Mouse (Mus musculus) embryonic fibroblast, embryonic 13.5 days (primary cell): Measurements from ENCODE around the gene Syde1.

Source experiments
- CTCF ChIP-seq: IDR thresholded peaks from 2 replicates; pipeline ENCODE4 v1.5.1; 2011; ENCODE audit warnings: mild to moderate bottlenecking, control low read depth, low read length, moderate library complexity, borderline replicate concordance; ENCODE audit not compliant: insufficient read depth
- POLR2A ChIP-seq: IDR thresholded peaks from 2 replicates; pipeline ENCODE4 v1.6.1; 2011; ENCODE audit warnings: low read depth, mild to moderate bottlenecking, control low read depth, low read length, moderate library complexity

DNA sequence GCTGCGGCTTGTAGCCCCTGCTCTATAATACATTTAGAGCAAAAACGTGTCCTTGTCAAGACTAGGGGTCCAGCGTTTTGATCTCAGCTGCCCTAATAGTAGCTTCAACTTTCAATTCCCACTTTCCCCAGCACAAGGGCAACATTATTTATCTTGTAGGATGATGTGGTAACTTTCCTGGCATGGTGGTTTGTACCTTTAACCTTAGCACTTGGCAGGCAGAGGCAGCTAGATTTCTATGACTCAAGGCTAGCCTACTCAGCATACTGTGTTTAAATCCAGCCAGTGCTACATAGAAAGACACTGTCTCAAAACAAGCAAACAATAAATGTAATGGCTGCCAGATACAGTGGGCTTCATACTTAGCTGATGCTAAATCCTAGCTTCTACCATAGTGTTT, 15.8 kb upstream of the Syde1 start:
- TF ChIP-seq CTCF, result no peak
- no peak for TF ChIP-seq POLR2A
